Mouse (Mus musculus): ENCODE measurements around the gene Vps13a.

GRCm38 (mm10) chr19:16625610-16626395 is 154.9 kb downstream of the Vps13a start:
- TF ChIP-seq CTCF (IDR thresholded peaks at IDR 0.05; ENCODE audit: borderline replicate concordance, insufficient read depth, low read length) = no peak
- TF ChIP-seq POLR2A (IDR thresholded peaks at IDR 0.05; ENCODE audit: low read depth, low read length) = no peak

Data from embryonic fibroblast, embryonic 13.5 days (primary cell).